In genomic region chrX:56615236-56615635, GRCm38 (mm10) we compare ENCODE assay signal across 27 mouse cellular contexts.
"Had no signal": no experiment of that assay in that cellular context is flagged by ENCODE, and none has a peak within 500 bp of the region (broad histone marks: within the 10 kb centered on the region; RNA-seq: fewer than 3 reads in every experiment).

No protein-coding gene starts in this region.

- H3K27ac ChIP-seq: gastrocnemius, adult 2 months; heart, adult 2 months; heart, embryonic 13.5 days; heart, embryonic 15.5 days; hindbrain, embryonic 10.5 days; hindbrain, embryonic 12.5 days; hindbrain, embryonic 14.5 days; intestine, embryonic 15.5 days; layer of hippocampus, adult 2 months; left cerebral cortex, adult 2 months; limb, embryonic 10.5 days; limb, embryonic 12.5 days had no signal

- DNase-seq: forebrain, postnatal 0 days; gastrocnemius, adult 2 months; gastrocnemius, postnatal 10 days; gastrocnemius, postnatal 25 days; heart, adult 11 months; heart, adult 2 months; heart, postnatal 14 days; heart, postnatal 4 days; kidney, adult 18-20 months; kidney, adult 8-10 months; kidney, postnatal 10 days; kidney, postnatal 25 days; kidney, postnatal 4 days had no signal

- H3K4me3 ChIP-seq: gastrocnemius, adult 2 months; heart, adult 2 months; heart, embryonic 13.5 days; heart, embryonic 15.5 days; hindbrain, embryonic 10.5 days; hindbrain, embryonic 12.5 days; intestine, embryonic 15.5 days; layer of hippocampus, adult 2 months; left cerebral cortex, adult 2 months; limb, embryonic 10.5 days; limb, embryonic 12.5 days had no signal

- H3K36me3 ChIP-seq: heart, embryonic 13.5 days; heart, embryonic 15.5 days; hindbrain, embryonic 10.5 days; hindbrain, embryonic 12.5 days; intestine, embryonic 15.5 days; limb, embryonic 10.5 days; limb, embryonic 12.5 days had no signal

- ATAC-seq: forebrain, postnatal 0 days; hindbrain, embryonic 16.5 days; inflammation-experienced regulatory T-cells, adult 6 months; intestine, embryonic 15.5 days; intestine, postnatal 0 days had no signal

- H3K4me2 ChIP-seq: heart, embryonic 11.5 days; heart, embryonic 13.5 days; heart, embryonic 15.5 days; hindbrain, embryonic 12.5 days; hindbrain, embryonic 14.5 days; intestine, embryonic 15.5 days; limb, embryonic 12.5 days had no signal

- H3K4me1 ChIP-seq: intestine, embryonic 15.5 days; limb, embryonic 10.5 days had no signal

- H3K9ac ChIP-seq: forebrain, postnatal 0 days; heart, embryonic 13.5 days; heart, embryonic 15.5 days; hindbrain, embryonic 12.5 days; hindbrain, embryonic 14.5 days; intestine, embryonic 15.5 days; limb, embryonic 12.5 days had no signal

- H3K27me3 ChIP-seq: heart, embryonic 13.5 days; heart, embryonic 15.5 days; hindbrain, embryonic 12.5 days; intestine, embryonic 15.5 days; limb, embryonic 12.5 days had no signal

- H3K9me3 ChIP-seq: heart, embryonic 13.5 days; heart, embryonic 15.5 days; hindbrain, embryonic 10.5 days; hindbrain, embryonic 12.5 days; intestine, embryonic 15.5 days; limb, embryonic 10.5 days; limb, embryonic 12.5 days had no signal
